Mouse (Mus musculus): ENCODE measurements around the gene Ehmt1. TPM values are rescaled to one million over a fixed set of nuclear protein-coding genes. Genes with fewer than 3 reads are reported as not detected.

The Ehmt1 gene
- polyA plus RNA-seq, 1 experiment from 2014 or later = 119 TPM

DNA sequence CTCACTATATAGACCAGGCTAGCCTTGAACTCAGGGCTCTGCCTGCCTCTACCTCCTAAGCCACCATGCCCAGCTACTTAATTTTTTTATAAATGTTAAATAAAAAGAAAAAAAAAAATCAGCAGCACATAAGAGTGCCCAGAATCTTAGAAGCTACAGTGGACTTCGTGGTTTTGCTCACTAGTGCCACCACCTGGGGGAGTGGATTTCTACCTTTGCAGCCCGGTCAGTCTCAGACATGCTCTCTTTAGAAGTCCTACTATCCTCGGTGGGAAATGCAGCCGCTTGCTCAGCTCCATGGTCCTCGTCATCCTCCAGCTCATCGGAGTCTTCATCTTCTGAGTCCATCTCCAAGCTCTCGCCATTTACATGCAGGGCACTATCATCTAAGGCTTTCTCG lies 56.4 kb downstream of the Ehmt1 start:
- Histone ChIP-seq H3K36me3 (peaks cover 78% of the 10 kb centered on the region), H3K4me2 (replicated peaks) (no peak overlapping the region), H3K27me3 (no peaks in the 10 kb centered on the region), H3K9me3 (no peaks in the 10 kb centered on the region), H3K4me3 (no peak overlapping the region), H3K9ac (no peak overlapping the region), H3K27ac (no peak overlapping the region), H3K4me1 (no peaks in the 10 kb centered on the region)
- ATAC-seq (ENCODE audit: low FRiP score, low read depth) = no peak
- WGBS = 90% methylated on average over 8 of the region's 8 CpGs

DNA sequence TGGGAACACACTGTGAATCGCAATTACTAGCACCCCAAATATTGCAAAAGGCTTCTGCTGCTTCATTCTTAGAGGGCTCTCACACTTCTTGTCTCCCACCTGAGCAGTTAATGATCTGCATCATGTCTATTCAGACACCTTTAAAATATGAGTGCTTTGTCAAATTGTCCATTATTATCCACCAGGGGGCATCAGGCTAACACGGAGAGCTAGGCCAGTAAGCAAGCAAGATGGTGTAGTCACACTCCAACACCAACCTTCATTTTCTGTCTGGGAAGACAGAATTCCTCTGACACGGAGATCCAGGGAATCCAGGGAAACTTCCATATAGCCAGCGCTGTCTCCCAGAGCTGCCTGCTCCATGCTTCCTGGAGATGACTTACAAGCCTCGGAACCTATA lies 67.0 kb downstream of the Ehmt1 start:
- Histone ChIP-seq H3K9ac (no peak overlapping the region), H3K4me2 (replicated peaks) (no peak overlapping the region), H3K27me3 (no peaks in the 10 kb centered on the region), H3K27ac (no peak overlapping the region), H3K36me3 (peaks cover 76% of the 10 kb centered on the region), H3K4me3 (no peak overlapping the region), H3K9me3 (no peaks in the 10 kb centered on the region), H3K4me1 (no peaks in the 10 kb centered on the region)
- peak; percentile 8; the same call in 1 of the 2 replicates for ATAC-seq (ENCODE audit: low FRiP score, low read depth)
- 78% methylated on average over 5 of the region's 5 CpGs for WGBS

DNA sequence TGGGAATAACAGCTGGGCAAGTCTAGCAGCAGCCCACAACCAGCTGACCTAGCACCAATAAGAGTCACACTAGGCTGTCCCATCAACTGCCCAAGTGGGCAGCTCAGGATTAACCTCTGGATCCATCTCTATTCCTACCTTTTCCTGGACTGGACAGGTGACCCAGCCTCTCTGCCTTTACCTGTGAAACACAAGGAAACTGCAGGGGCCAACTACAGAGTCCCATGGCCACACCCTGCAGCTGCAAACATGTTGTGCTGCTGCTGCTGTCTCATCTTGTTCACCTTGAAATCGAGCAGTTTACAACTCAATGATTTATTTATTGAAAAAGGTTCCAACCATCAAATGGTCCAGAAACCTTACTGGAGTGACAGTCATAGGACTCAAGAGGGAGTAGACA lies 72.9 kb downstream of the Ehmt1 start:
- Histone ChIP-seq H3K9ac (no peak overlapping the region), H3K4me2 (replicated peaks) (no peak overlapping the region), H3K27me3 (no peaks in the 10 kb centered on the region), H3K27ac (no peak overlapping the region), H3K4me1 (no peaks in the 10 kb centered on the region), H3K4me3 (no peak overlapping the region), H3K36me3 (peaks cover 65% of the 10 kb centered on the region), H3K9me3 (no peaks in the 10 kb centered on the region)
- 71% methylated on average over 1 of the region's 1 CpGs for WGBS
- no peak for ATAC-seq (ENCODE audit: low FRiP score, low read depth)

DNA sequence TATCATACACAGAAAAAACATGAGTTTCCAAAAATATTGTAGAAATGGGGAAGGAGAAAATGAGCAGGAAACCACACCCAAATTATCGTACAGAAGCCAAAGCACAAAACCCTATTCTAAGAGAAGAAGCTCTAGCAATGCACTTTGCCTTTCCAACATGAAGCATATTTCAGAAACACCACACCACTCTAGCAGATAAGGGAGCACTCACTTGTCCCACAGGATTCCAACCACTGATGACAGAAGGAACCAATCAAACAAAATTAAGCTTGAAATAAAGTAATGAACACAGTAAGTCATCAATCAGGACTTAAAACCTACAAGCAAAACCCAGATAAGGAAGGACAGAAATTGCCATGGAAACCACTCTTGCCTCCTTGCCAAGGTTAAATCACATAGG lies 74.2 kb downstream of the Ehmt1 start:
- no peaks in the 10 kb centered on the region for H3K27me3 ChIP-seq
- H3K27ac ChIP-seq = no peak overlapping the region
- H3K4me1 ChIP-seq = no peaks in the 10 kb centered on the region
- WGBS = 95% methylated on average over 1 of the region's 1 CpGs
- no peak overlapping the region for H3K4me2 ChIP-seq (replicated peaks)
- H3K9ac ChIP-seq = no peak overlapping the region
- no peak overlapping the region for H3K4me3 ChIP-seq
- H3K36me3 ChIP-seq = peaks cover 63% of the 10 kb centered on the region
- ATAC-seq (ENCODE audit: low FRiP score, low read depth) = no peak
- H3K9me3 ChIP-seq = no peaks in the 10 kb centered on the region

DNA sequence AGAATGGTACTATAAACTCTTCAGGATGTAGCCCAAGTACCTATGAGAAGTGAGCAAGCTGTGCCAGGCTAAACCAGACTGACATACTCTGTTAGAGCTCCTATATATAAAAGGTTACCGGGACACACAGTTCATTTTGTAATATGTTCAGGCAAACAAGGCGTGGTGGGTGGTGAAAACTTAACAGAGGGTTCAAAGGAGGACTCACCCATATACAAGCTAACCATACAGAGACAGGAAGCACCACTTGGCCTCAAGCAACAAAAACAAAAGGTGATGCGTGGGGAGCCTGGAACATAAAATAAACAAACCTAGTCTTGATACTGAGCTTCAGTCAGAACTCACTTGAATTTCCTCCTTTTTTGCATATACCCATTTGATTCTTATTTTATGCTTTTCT lies 88.8 kb downstream of the Ehmt1 start:
- no peak overlapping the region for H3K4me3 ChIP-seq
- WGBS = 86% methylated on average over 3 of the region's 3 CpGs
- H3K27me3 ChIP-seq = no peaks in the 10 kb centered on the region
- ATAC-seq (ENCODE audit: low FRiP score, low read depth) = no peak
- no peaks in the 10 kb centered on the region for H3K4me1 ChIP-seq
- no peak overlapping the region for H3K4me2 ChIP-seq (replicated peaks)
- H3K9ac ChIP-seq = no peak overlapping the region
- peaks cover 71% of the 10 kb centered on the region for H3K36me3 ChIP-seq
- no peak overlapping the region for H3K27ac ChIP-seq
- H3K9me3 ChIP-seq = no peaks in the 10 kb centered on the region

DNA sequence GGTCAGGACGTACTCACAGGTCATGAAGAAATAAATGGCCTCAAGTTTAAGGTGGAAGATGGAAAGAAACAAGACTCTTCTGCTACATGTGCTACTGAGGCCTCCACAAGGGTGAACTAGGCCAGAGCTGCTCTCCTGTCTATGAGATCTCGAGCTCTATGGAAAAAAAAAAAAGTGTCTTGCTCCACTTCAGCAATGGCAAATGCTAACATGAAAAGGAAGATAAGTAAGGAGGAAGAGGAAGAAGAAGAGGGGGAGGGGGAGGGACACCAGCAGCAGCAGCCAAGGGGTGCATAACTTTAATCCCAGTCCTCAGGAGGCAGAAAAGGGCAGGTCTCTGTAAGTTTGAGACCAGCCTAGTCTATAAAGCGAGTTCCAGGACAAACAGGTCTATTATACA lies 109.7 kb downstream of the Ehmt1 start:
- ATAC-seq (ENCODE audit: low FRiP score, low read depth) = no peak

DNA sequence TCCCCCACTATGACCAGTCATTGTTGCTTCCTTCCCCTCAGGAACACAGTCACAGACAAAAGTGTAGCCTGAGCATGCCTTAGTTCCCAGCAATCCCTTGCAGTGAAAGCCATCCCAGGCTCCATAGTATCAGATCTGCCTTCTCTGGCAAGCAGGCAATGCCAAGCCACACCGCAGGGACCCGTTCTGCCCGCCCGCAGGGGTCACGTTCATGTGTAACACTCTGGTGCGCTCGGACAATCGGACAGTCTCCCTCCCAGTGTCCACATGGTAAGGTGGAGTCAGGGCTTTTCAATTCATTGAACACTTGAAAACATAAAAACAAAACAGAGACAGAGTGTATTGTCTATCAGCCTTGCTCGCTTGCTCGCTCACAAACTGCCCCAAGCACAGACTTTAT lies 111.7 kb downstream of the Ehmt1 start:
- 96% methylated on average over 10 of the region's 10 CpGs for WGBS
- peaks cover 95% of the 10 kb centered on the region for H3K36me3 ChIP-seq

More for the DNA sequence above, 109.7 kb downstream of the Ehmt1 start:
- Histone ChIP-seq H3K4me2 (replicated peaks) (no peak overlapping the region), H3K27ac (no peak overlapping the region), H3K4me3 (no peak overlapping the region), H3K9me3 (no peaks in the 10 kb centered on the region), H3K4me1 (no peaks in the 10 kb centered on the region), H3K27me3 (no peaks in the 10 kb centered on the region), H3K9ac (no peak overlapping the region), H3K36me3 (peaks cover 93% of the 10 kb centered on the region)
- WGBS = 86% methylated on average over 3 of the region's 3 CpGs

DNA sequence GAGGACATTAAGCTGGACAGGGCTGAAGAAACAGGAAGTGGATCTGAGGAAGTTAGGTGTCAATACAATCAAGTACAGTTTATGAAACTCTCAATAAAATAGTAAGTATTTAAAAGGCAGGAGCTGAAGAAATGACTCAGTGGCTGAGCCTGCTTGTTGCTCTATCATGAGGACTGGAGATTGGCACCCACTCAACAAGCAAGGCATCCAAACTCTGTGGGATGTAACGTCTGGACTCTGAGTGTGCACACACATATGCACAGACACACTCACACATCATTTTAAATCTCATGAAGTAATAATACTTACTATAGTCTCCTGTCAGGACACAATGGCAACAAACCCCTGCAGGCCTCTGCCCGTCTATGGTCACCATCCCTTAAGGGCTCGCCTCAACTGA lies 112.4 kb downstream of the Ehmt1 start:
- no peaks in the 10 kb centered on the region for H3K27me3 ChIP-seq
- WGBS = 90% methylated on average over 3 of the region's 3 CpGs
- no peak overlapping the region for H3K27ac ChIP-seq
- peaks cover 95% of the 10 kb centered on the region for H3K36me3 ChIP-seq
- no peaks in the 10 kb centered on the region for H3K4me1 ChIP-seq
- H3K4me2 ChIP-seq (replicated peaks) = no peak overlapping the region
- no peak overlapping the region for H3K4me3 ChIP-seq
- H3K9me3 ChIP-seq = no peaks in the 10 kb centered on the region
- ATAC-seq (ENCODE audit: low FRiP score, low read depth) = no peak
- H3K9ac ChIP-seq = no peak overlapping the region

More for the DNA sequence above, 111.7 kb downstream of the Ehmt1 start:
- Histone ChIP-seq H3K27ac (no peak overlapping the region), H3K4me3 (no peak overlapping the region), H3K9ac (no peak overlapping the region), H3K27me3 (no peaks in the 10 kb centered on the region), H3K4me2 (replicated peaks) (no peak overlapping the region), H3K4me1 (no peaks in the 10 kb centered on the region), H3K9me3 (no peaks in the 10 kb centered on the region)
- no peak for ATAC-seq (ENCODE audit: low FRiP score, low read depth)

DNA sequence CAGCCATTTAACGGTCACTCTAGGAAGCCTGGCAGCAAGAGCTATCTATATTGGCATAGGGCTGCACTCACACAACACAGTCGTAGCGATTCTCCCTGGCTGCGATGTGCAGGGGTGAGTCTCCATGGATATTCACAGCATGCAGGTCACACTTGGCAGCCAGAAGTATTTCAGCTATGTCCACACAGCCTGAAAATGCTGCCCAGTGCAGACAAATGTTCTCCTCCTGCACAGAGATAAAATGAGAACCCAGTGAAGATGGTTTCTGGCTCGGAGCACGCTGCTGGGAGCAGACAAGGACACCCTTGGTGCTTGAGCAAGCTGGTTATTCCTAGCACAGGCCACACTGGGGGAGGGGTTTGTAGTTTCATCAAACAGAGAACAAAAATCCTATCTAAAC lies 113.3 kb downstream of the Ehmt1 start:
- Histone ChIP-seq H3K9ac (no peak overlapping the region), H3K36me3 (peaks cover 96% of the 10 kb centered on the region), H3K4me3 (no peak overlapping the region), H3K27me3 (no peaks in the 10 kb centered on the region), H3K4me1 (no peaks in the 10 kb centered on the region), H3K9me3 (no peaks in the 10 kb centered on the region), H3K27ac (no peak overlapping the region), H3K4me2 (replicated peaks) (no peak overlapping the region)
- WGBS = 92% methylated on average over 6 of the region's 6 CpGs
- ATAC-seq (ENCODE audit: low FRiP score, low read depth) = no peak

DNA sequence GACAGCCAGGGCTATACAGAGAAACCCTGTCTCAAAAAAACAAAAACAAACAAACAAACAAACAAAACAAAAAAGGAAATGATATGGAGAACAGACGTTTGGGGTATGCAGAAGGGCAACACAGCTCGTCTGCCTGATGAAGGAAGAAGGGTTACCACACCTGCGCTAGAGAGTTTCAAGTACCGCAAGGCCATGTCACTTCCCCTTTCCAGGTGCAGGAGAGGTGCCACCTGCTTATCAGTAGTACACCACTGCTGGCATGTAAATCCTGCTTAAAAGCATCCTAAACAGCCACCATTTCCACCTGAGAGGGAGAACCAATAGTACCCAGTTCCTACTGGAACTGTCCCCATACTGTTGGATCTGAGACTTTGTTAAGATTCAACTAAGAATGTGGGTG lies 113.8 kb downstream of the Ehmt1 start:
- 95% methylated on average over 4 of the region's 4 CpGs for WGBS
- ATAC-seq (ENCODE audit: low FRiP score, low read depth) = no peak
- Histone ChIP-seq H3K4me3 (no peak overlapping the region), H3K27me3 (no peaks in the 10 kb centered on the region), H3K27ac (no peak overlapping the region), H3K4me2 (replicated peaks) (no peak overlapping the region), H3K9ac (no peak overlapping the region), H3K4me1 (no peaks in the 10 kb centered on the region), H3K36me3 (peaks cover 96% of the 10 kb centered on the region), H3K9me3 (no peaks in the 10 kb centered on the region)

DNA sequence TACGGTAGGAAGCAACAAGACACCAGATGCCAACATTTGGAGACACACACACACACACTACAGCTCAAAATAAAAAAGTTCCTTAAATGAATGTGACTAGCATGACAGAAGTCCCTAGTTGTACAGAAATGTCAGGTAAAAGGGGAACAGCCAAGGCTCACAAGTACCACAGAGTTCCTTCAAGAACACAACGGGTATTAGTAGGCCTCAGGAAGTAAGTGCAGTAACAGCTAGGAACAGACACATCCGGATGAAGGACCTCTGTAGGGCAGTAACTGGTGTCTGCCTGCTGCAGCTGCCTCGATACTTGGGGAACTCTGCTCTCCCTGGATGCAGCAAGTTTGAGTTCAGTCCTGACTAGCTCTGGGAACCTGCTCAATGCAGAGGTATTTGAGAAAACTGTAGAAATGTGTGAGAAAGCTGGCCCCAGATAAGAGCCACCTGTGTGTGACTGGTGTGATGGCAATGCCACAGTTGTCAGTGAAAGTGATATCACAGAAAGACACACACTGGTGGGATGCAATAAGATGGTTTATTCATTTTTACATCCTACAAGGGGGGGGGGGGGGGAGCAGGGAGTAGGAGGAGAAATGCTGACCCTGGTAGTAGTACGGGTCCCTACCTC lies 122.5 kb downstream of the Ehmt1 start:
- H3K36me3 ChIP-seq = peaks cover 98% of the 10 kb centered on the region
- H3K9me3 ChIP-seq = no peaks in the 10 kb centered on the region
- no peaks in the 10 kb centered on the region for H3K4me1 ChIP-seq
- no peaks in the 10 kb centered on the region for H3K27me3 ChIP-seq
- ATAC-seq (ENCODE audit: low FRiP score, low read depth) = no peak; the same call in 1 of the 2 replicates
- H3K4me3 ChIP-seq = no peak overlapping the region
- H3K27ac ChIP-seq = no peak overlapping the region
- 88% methylated on average over 5 of the region's 5 CpGs for WGBS
- H3K9ac ChIP-seq = no peak overlapping the region
- no peak overlapping the region for H3K4me2 ChIP-seq (replicated peaks)

DNA sequence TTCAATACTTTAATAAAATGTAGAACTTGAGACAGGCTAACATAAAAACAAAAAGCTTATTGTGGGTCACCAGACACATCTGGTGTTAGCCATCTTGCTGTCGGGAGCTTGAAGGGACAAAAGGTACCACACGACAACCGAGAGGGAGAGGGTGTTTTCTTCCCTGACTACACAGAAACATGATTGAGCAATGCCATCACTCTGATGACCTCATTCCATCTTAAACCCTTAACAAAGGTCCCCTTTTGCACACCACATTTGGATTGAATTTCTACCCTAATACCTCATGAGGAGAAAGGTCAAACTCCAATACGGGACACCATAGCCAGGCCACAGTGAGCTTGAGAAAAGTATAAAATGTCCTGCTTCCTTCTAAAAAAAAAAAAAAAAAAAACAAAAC lies 132.2 kb downstream of the Ehmt1 start:
- ATAC-seq (ENCODE audit: low FRiP score, low read depth) = no peak
- Histone ChIP-seq H3K27me3 (no peaks in the 10 kb centered on the region), H3K4me3 (no peak overlapping the region), H3K36me3 (peaks cover 30% of the 10 kb centered on the region), H3K9ac (no peak overlapping the region), H3K4me1 (0 out of 2 replicates have a peak, but pooled peaks cover 6% of the 10 kb centered on the region), H3K9me3 (no peaks in the 10 kb centered on the region; the same call in 1 of the 2 replicates), H3K27ac (no peak overlapping the region), H3K4me2 (replicated peaks) (no peak overlapping the region)
- 50% methylated on average over 4 of the region's 4 CpGs for WGBS

DNA sequence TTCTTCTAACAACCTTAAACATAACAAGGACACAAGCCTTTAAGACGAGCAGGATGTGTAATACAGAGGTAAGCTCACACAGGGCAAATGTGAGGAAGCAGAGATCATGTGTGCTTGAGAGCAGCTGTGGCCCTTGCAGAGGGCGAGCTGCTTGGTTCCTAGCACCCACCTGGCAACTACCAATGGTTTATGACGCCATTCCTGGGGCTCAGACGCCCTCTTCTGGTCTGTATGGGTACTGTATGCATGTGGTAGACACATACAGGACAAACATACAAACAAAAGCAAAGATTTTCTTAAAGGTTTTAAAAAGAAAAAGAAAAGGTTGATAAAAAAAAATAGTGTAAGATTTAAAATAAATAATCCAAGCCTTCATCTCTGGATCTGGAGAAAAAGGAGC lies 138.2 kb downstream of the Ehmt1 start:
- no peaks in the 10 kb centered on the region; the same call in 1 of the 2 replicates for H3K9me3 ChIP-seq
- H3K4me1 ChIP-seq = no peaks in the 10 kb centered on the region
- no peak for ATAC-seq (ENCODE audit: low FRiP score, low read depth)
- H3K4me2 ChIP-seq (replicated peaks) = no peak overlapping the region
- H3K27ac ChIP-seq = no peak overlapping the region
- H3K4me3 ChIP-seq = no peak overlapping the region
- H3K36me3 ChIP-seq = no peaks in the 10 kb centered on the region
- no peaks in the 10 kb centered on the region for H3K27me3 ChIP-seq
- no peak overlapping the region for H3K9ac ChIP-seq
- WGBS = 51% methylated on average over 4 of the region's 4 CpGs

Measured in limb, embryonic 13.5 days (tissue).